Mouse (Mus musculus): Measurements from ENCODE around the gene Prpf6. TPM values are rescaled to one million over a fixed set of nuclear protein-coding genes. Genes with fewer than 3 reads are reported as not detected.

Gene Prpf6
- 60.4 and 63.6 TPM in 2 replicates for polyA plus RNA-seq (2015; fragmentation: Nextera tagmentation; extraction: Ambion mirVana)

DNA sequence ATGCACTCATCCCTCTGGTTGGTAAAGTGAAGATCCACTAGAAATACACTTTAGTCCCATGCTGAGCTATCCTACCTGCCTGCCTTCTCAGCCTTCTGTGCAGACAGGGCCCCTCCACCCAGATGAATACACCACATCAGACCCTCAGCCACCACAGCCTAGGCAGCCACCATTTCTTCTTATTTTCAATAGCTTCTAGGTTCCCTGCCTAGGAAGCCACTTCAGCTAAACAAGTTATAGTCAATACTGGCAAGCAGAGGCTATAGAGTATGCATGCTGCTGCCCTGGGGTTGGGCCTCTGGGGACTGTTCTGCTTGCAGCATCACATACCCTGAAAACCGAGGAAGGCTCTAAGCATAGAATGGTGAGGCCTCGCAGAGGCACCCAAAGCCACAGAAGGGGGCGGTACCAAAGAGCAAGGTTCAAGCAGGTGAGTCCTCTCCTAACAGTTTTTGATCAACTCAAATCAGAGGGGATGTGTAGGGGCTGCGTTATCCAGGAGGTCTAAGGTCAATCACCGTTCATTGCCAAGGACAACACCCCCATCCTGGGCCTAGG, at the start of gene Prpf6:
TSS of gene Prpf6 (plus strand) at position 341 of the 558 bp plus-strand sequence.
- ATAC-seq (ENCODE audit: insufficient number of reproducible peaks, low FRiP score, low TSS enrichment, low read depth), result no peak; the same call in 1 of the 2 replicates
- WGBS, result 7% methylated on average over 5 of the region's 5 CpGs
- Histone ChIP-seq H3K36me3 (peaks cover 40% of the 10 kb centered on the region), H3K9me3 (replicated peaks) (no peaks in the 10 kb centered on the region), H3K4me3 (replicated peaks) (peak within 1 kb of the TSS; percentile 99), H3K27ac (replicated peaks) (peak within 1 kb of the TSS; percentile 89), H3K27me3 (no peaks in the 10 kb centered on the region), H3K4me2 (replicated peaks) (peak within 1 kb of the TSS; percentile 80), H3K4me1 (peaks cover 16% of the 10 kb centered on the region), H3K9ac (peak within 1 kb of the TSS; percentile 94)

DNA sequence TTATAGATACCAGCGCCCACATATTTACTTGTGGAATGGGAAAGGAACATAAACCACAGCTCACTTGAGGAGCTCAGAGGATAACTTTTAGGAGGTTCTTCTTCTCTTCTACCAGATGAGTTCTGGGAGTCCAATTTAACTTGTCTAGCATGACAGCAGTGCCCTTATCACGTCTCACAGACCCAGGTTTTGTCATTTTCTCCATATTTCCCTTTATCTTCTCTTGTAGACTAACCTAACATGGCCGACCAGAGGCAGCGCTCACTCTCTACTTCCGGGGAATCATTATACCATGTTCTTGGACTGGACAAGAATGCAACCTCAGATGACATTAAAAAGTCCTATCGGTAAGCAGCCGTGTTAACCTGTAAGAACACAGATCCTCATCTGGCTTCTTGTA, 45.5 kb upstream of the Prpf6 start:
- Histone ChIP-seq H3K4me3 (replicated peaks) (no peak overlapping the region), H3K4me1 (no peaks in the 10 kb centered on the region), H3K9ac (no peak overlapping the region), H3K27ac (replicated peaks) (no peak overlapping the region), H3K36me3 (peaks cover 50% of the 10 kb centered on the region), H3K9me3 (replicated peaks) (no peaks in the 10 kb centered on the region), H3K27me3 (no peaks in the 10 kb centered on the region), H3K4me2 (replicated peaks) (no peak overlapping the region)
- no peak for ATAC-seq (ENCODE audit: insufficient number of reproducible peaks, low FRiP score, low TSS enrichment, low read depth)
- WGBS, result 95% methylated on average over 7 of the region's 7 CpGs

DNA sequence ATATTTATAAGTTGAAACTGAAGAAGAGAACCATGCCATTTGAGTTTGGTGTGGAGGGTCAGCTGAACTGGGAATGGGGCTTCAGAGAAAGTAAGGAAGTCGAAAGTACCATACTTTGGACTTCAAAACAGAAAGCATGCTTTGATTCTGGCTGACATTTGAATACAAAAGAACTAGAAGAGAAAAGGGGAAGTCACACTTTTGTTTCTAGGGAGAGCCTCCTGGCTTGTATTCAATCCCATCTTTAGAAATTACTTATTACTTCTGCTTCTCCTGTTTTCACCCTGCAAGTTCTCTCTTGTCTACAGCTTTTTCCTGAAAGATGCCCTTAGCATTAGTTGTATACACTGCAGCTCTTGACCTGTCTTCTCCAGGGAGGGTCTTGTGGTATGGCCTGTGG, 43.4 kb upstream of the Prpf6 start:
- no peak overlapping the region for H3K4me3 ChIP-seq (replicated peaks)
- H3K4me2 ChIP-seq (replicated peaks), result no peak overlapping the region
- H3K9me3 ChIP-seq (replicated peaks), result no peaks in the 10 kb centered on the region
- H3K27ac ChIP-seq (replicated peaks), result no peak overlapping the region
- peaks cover 67% of the 10 kb centered on the region for H3K36me3 ChIP-seq
- H3K27me3 ChIP-seq, result no peaks in the 10 kb centered on the region
- no peak overlapping the region for H3K9ac ChIP-seq
- WGBS, result 73% methylated on average over 1 of the region's 1 CpGs
- ATAC-seq (ENCODE audit: insufficient number of reproducible peaks, low FRiP score, low TSS enrichment, low read depth), result no peak
- no peaks in the 10 kb centered on the region for H3K4me1 ChIP-seq

DNA sequence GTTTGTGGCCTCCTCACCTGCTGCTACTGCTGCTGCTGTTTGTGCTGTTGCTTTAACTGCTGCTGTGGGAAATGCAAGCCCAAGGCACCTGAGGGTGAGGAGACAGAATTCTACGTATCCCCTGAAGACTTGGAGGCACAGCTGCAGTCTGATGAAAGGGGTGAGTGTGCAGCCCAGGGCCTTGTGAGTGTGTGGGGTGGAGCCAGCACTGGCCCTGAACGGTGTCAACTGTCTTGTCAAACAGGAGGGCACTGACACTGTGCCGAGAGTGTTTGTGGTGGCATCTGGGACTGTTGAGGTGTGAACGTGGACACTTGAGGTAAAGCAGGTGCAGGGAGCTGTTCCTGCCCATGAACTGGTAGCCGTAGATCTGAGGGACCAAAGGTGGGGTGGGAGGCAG, 43.0 kb upstream of the Prpf6 start:
- H3K27me3 ChIP-seq, result no peaks in the 10 kb centered on the region
- peak; percentile 73; the same call in 1 of the 2 replicates for ATAC-seq (ENCODE audit: insufficient number of reproducible peaks, low FRiP score, low TSS enrichment, low read depth)
- 78% methylated on average over 5 of the region's 5 CpGs for WGBS
- H3K27ac ChIP-seq (replicated peaks), result no peak overlapping the region
- H3K9me3 ChIP-seq (replicated peaks), result no peaks in the 10 kb centered on the region
- peaks cover 67% of the 10 kb centered on the region for H3K36me3 ChIP-seq
- H3K4me3 ChIP-seq (replicated peaks), result no peak overlapping the region
- no peaks in the 10 kb centered on the region for H3K4me1 ChIP-seq
- H3K4me2 ChIP-seq (replicated peaks), result no peak overlapping the region
- no peak overlapping the region for H3K9ac ChIP-seq

DNA sequence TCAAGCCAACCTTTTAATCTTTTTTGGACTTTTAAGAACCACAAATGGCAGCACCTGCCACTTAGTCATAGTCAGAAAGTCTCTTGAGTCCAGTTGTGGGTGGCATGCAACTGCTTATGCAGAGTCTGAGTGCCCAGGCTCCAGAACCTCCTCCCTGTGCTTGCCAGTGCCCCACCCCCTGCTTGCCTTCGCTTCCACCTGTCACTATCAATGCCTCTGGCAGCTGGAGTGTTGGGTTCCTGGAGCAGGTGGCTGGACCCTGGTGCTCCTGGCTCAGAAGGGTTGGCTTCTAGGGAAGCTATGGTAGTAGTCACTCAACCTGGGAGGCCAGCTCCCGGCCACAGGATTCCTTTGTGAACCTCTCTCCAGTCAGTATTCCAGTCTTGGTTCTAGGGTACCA, 41.4 kb upstream of the Prpf6 start:
- ATAC-seq (ENCODE audit: insufficient number of reproducible peaks, low FRiP score, low TSS enrichment, low read depth), result no peak
- no peak overlapping the region for H3K9ac ChIP-seq
- H3K27me3 ChIP-seq, result no peaks in the 10 kb centered on the region
- H3K4me2 ChIP-seq (replicated peaks), result no peak overlapping the region
- H3K36me3 ChIP-seq, result peaks cover 67% of the 10 kb centered on the region
- no peaks in the 10 kb centered on the region for H3K9me3 ChIP-seq (replicated peaks)
- no peak overlapping the region for H3K4me3 ChIP-seq (replicated peaks)
- H3K4me1 ChIP-seq, result no peaks in the 10 kb centered on the region
- WGBS, result 90% methylated on average over 2 of the region's 2 CpGs
- no peak overlapping the region for H3K27ac ChIP-seq (replicated peaks)

DNA sequence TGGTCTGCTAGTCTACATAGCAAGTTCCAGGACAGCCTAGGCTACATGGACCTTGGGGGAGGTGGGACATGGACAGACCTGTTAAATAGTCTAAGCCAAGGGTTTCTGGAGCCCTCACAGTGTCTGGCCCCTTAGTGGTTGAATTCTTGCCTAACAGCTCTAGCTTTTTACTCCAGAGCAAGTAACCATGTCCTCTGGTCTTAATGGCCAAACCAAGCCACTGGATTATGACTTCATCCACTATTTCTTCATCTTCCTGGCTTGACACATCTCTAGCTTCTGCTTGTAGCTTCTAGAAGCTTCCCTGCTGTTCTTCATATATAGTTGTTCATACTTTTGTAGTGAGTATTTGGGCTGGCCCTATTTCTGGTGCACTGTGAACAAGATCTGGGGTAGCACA, 37.9 kb upstream of the Prpf6 start:
- no peak for ATAC-seq (ENCODE audit: insufficient number of reproducible peaks, low FRiP score, low TSS enrichment, low read depth)
- H3K4me1 ChIP-seq, result no peaks in the 10 kb centered on the region
- no peak overlapping the region for H3K27ac ChIP-seq (replicated peaks)
- peaks cover 40% of the 10 kb centered on the region for H3K36me3 ChIP-seq
- no peak overlapping the region for H3K9ac ChIP-seq
- H3K4me2 ChIP-seq (replicated peaks), result no peak overlapping the region
- no peaks in the 10 kb centered on the region for H3K9me3 ChIP-seq (replicated peaks)
- no peaks in the 10 kb centered on the region for H3K27me3 ChIP-seq
- no peak overlapping the region for H3K4me3 ChIP-seq (replicated peaks)

DNA sequence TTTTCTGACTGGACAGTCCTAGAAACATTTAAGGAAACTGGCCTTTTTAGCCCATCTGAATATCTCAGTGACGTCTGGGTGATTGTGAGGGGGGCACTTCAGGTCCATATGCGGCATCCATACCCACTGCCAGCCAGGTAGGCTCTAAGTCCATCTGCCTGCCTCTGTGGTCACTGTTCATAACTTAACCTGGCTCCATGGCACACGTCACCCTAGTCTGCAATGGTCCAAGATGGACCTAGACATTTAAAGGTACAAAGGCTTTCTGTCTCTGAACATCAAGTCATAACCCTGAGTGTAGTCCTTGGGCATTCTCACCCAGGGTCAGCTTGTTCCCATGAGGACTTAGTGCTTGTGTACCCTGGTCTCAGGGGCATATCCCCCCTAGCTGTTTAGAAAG, 24.3 kb upstream of the Prpf6 start:
- WGBS, result 85% methylated on average over 3 of the region's 3 CpGs
- Histone ChIP-seq H3K4me3 (replicated peaks) (no peak overlapping the region), H3K9me3 (replicated peaks) (no peaks in the 10 kb centered on the region), H3K9ac (no peak overlapping the region), H3K4me1 (no peaks in the 10 kb centered on the region), H3K27me3 (no peaks in the 10 kb centered on the region), H3K36me3 (peaks cover 5% of the 10 kb centered on the region; the same call in 1 of the 2 replicates), H3K27ac (replicated peaks) (no peak overlapping the region), H3K4me2 (replicated peaks) (no peak overlapping the region)
- no peak for ATAC-seq (ENCODE audit: insufficient number of reproducible peaks, low FRiP score, low TSS enrichment, low read depth)

DNA sequence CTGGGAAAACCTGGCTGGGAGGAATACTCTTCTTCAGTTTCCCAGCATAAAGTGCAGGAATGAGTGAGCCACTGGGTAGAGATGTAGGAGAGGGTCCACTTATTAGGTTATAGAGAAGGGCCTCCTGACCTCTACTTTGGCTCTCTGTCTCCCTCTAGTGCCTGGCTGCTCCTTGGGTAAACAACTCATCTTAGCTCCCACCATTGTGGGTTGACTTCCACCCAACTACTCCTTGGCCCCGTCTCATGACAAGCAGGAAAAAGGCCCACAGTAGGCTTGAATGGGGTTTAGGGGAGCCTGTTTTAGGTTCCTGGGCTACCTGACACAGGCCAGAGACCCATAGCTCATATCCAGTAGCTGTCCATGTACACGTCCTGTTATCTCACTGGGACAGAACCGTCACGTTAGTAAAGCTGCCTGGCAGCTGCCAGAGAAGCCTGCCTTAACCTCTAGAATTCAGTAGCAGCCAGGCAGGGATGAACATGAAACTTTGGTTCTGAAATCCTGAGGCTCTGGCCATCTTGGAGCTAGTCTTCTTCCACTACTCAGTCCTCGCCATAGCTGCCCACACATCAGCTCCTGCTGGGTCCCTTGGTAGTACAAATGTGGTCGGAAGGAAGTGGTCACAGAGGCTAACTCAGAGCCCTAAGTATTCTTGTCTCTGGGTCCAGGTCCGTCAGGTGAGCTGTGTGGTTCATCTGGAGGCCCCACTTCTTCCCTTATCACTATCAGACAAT, 23.2 kb upstream of the Prpf6 start:
- Histone ChIP-seq H3K27ac (replicated peaks) (no peak overlapping the region), H3K4me2 (replicated peaks) (no peak overlapping the region), H3K36me3 (peaks cover 15% of the 10 kb centered on the region; the same call in 1 of the 2 replicates), H3K9ac (no peak overlapping the region), H3K4me1 (no peaks in the 10 kb centered on the region), H3K9me3 (replicated peaks) (no peaks in the 10 kb centered on the region), H3K4me3 (replicated peaks) (no peak overlapping the region), H3K27me3 (no peaks in the 10 kb centered on the region)
- WGBS, result 75% methylated on average over 7 of the region's 7 CpGs
- ATAC-seq (ENCODE audit: insufficient number of reproducible peaks, low FRiP score, low TSS enrichment, low read depth), result no peak

DNA sequence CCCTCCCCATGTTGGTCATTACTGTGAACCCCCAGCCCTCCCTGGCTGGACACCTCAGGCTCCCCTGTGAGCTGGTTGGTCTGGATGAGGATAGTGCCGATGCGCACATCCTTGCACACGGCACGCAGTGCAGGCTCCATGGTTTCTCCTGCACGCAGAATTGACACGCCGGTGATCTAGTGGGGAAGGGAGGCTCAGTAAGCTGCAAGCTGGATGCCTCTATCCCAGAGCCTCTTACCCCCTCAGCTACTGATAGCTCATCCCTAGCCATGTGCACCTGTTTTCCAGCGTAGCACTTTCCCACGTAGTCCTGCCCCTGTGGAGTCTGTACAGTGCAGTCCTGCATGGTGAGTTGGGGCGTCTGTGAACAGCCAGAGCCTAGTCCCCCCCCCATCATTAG, 21.8 kb upstream of the Prpf6 start:
- Histone ChIP-seq H3K9ac (no peak overlapping the region), H3K9me3 (replicated peaks) (no peaks in the 10 kb centered on the region), H3K4me3 (replicated peaks) (no peak overlapping the region), H3K36me3 (peaks cover 27% of the 10 kb centered on the region; the same call in 1 of the 2 replicates), H3K4me2 (replicated peaks) (no peak overlapping the region), H3K27ac (replicated peaks) (no peak overlapping the region), H3K27me3 (no peaks in the 10 kb centered on the region), H3K4me1 (no peaks in the 10 kb centered on the region)
- ATAC-seq (ENCODE audit: insufficient number of reproducible peaks, low FRiP score, low TSS enrichment, low read depth), result no peak
- 93% methylated on average over 10 of the region's 10 CpGs for WGBS

DNA sequence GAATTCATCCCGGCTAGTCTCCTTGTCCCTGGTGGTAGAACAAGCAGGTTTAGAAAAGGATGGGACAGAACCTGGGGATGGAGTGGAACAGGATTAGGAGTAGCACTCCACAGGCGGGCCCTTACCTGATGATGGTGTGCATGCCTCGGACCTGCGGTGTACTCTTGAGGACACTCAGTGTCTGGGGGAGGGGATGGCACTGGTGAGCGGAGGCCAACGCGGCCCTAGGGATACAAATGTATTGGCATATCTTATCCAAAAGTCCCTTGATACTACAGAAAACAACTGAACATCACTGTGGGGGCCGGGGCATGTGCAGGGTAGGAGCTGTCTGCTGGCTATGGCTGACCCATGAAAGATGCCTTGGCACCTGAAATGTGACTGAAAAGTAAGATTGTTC, 21.3 kb upstream of the Prpf6 start:
- Histone ChIP-seq H3K9ac (no peak overlapping the region), H3K4me1 (no peaks in the 10 kb centered on the region), H3K4me2 (replicated peaks) (no peak overlapping the region), H3K27me3 (no peaks in the 10 kb centered on the region), H3K4me3 (replicated peaks) (no peak overlapping the region), H3K36me3 (peaks cover 27% of the 10 kb centered on the region; the same call in 1 of the 2 replicates), H3K27ac (replicated peaks) (no peak overlapping the region), H3K9me3 (replicated peaks) (no peaks in the 10 kb centered on the region)
- 85% methylated on average over 8 of the region's 8 CpGs for WGBS
- ATAC-seq (ENCODE audit: insufficient number of reproducible peaks, low FRiP score, low TSS enrichment, low read depth), result no peak

DNA sequence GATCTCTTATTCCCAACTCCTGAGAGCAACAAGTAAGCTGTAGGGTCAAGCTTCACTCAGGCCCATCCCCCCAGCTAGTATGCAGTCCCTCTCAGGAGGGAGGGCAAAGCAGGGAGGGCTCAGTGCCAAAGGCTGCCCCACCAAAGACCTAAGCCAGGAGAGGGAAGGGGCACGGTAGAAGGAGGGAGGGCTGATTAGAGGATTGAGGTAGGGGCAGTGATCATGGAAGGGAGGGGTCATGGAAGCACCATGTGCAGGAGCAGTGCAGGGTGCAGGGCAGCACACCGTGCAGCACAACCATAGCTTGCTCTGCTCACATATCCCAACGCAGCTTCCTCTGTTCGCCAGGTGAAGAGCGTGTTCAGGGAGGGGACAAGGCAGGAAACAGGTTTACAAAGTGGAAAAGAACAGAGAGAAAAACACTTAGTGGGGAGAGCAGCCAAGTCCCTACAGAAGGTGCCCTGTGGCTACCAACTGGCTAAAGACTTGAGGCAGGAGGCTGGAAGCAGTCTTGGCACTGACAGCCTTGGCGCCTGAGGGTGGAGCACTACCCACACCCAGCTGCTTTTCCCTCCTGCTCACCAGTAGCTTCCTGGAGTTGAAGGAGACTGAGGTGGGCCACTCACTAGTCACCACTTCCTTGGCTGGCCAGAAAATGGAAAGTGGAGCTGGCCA, 20.6 kb upstream of the Prpf6 start:
- peaks cover 27% of the 10 kb centered on the region; the same call in 1 of the 2 replicates for H3K36me3 ChIP-seq
- no peak for ATAC-seq (ENCODE audit: insufficient number of reproducible peaks, low FRiP score, low TSS enrichment, low read depth)
- no peak overlapping the region for H3K27ac ChIP-seq (replicated peaks)
- no peaks in the 10 kb centered on the region for H3K9me3 ChIP-seq (replicated peaks)
- WGBS, result 57% methylated on average over 6 of the region's 6 CpGs
- no peak overlapping the region for H3K4me3 ChIP-seq (replicated peaks)
- no peak overlapping the region for H3K9ac ChIP-seq
- H3K27me3 ChIP-seq, result no peaks in the 10 kb centered on the region
- H3K4me2 ChIP-seq (replicated peaks), result no peak overlapping the region
- H3K4me1 ChIP-seq, result no peaks in the 10 kb centered on the region

Data from embryonic facial prominence, embryonic 15.5 days (tissue).